Mouse (Mus musculus) common myeloid progenitor, adult 5-6 weeks (primary cell): ENCODE data around the gene AC134908.4. TPM values are rescaled to one million over a fixed set of nuclear protein-coding genes. Genes with fewer than 3 reads are reported as not detected.
"Not testable (repeated sequence)": the region's sequence is repeated elsewhere in the genome, so short reads cannot be mapped to it uniquely, and the experiment has no call there.

ENCODE experiments used
- ATAC-seq: replicated peaks from 2 replicates; pipeline ENCODE4 v1.8.0; 2016; ENCODE audit warnings: low read depth, mild to moderate bottlenecking, moderate TSS enrichment, inconsistent platforms; ENCODE audit not compliant: poor library complexity, severe bottlenecking
- total RNA-seq: library from RNA; stranded (forward); fragments of 200-1000, 187-1606 nt; gene quantifications from 2 replicates; pipeline ENCODE4 v1.2.3, GENCODE M21; 2017

The AC134908.4 gene
- total RNA-seq, 1 experiment from 2014 or later: not detected

- ATAC-seq: no peak
Observed at GRCm38 (mm10) chr17:25744311-25744710, 51.1 kb downstream of the AC134908.4 start.

GRCm38 (mm10) chr17:25743831-25744230, 51.6 kb downstream of the AC134908.4 start:
- ATAC-seq: no peak

- ATAC-seq: not testable (repeated sequence)
Observed at GRCm38 (mm10) chr17:25741471-25741870, 54.0 kb downstream of the AC134908.4 start.

Other genes with a start within 250 kb of the AC134908.4 start
- 0.23 TPM in 1 of 2 replicates, not detected in the other for gene Sox8, start 225.0 kb downstream of the AC134908.4 start, total RNA-seq
- gene Lmf1, start 216.6 kb downstream of the AC134908.4 start, total RNA-seq: 9.0 and 11.7 TPM in 2 replicates
- gene Gng13, start 78.5 kb downstream of the AC134908.4 start, total RNA-seq: not detected in 2 replicates
- 17.0 and 28.5 TPM in 2 replicates for gene Chtf18, start 68.2 kb downstream of the AC134908.4 start, total RNA-seq
- gene Rpusd1, start 68.0 kb downstream of the AC134908.4 start, total RNA-seq: 3.0 and 3.9 TPM in 2 replicates
- not detected in 2 replicates for gene Mslnl, start 59.6 kb downstream of the AC134908.4 start, total RNA-seq
- not detected in 2 replicates for gene Msln, start 41.3 kb downstream of the AC134908.4 start, total RNA-seq
- gene Narfl, start 21.9 kb downstream of the AC134908.4 start, total RNA-seq: 8.7 and 32.7 TPM in 2 replicates
- 13.6 and 28.4 TPM in 2 replicates for gene Haghl, start 10.0 kb downstream of the AC134908.4 start, total RNA-seq
- gene Ccdc78, start 9.1 kb downstream of the AC134908.4 start, total RNA-seq: not detected in 2 replicates
- gene Fam173a, start 2.8 kb downstream of the AC134908.4 start, total RNA-seq: 47.9 and 51.1 TPM in 2 replicates
- 26.7 and 27.8 TPM in 2 replicates for gene Metrn, start 1.5 kb upstream of the AC134908.4 start, total RNA-seq
- 0.18 TPM in 1 of 2 replicates, not detected in the other for gene Fbxl16, start 13.4 kb upstream of the AC134908.4 start, total RNA-seq
- 10.2 and 21.0 TPM in 2 replicates for gene Wdr24, start 28.0 kb upstream of the AC134908.4 start, total RNA-seq
- 15.4 and 21.7 TPM in 2 replicates for gene Jmjd8, start 33.2 kb upstream of the AC134908.4 start, total RNA-seq
- 60.4 and 84.7 TPM in 2 replicates for gene Stub1, start 37.7 kb upstream of the AC134908.4 start, total RNA-seq
- gene Rhbdl1, start 41.6 kb upstream of the AC134908.4 start, total RNA-seq: 0.46 TPM in 1 of 2 replicates, not detected in the other
- gene Gm20683, start 46.1 kb upstream of the AC134908.4 start, total RNA-seq: not detected in 2 replicates
- 23.7 and 29.7 TPM in 2 replicates for gene Rhot2, start 49.2 kb upstream of the AC134908.4 start, total RNA-seq
- 18.6 and 23.8 TPM in 2 replicates for gene Wdr90, start 65.8 kb upstream of the AC134908.4 start, total RNA-seq
- 22.3 and 24.0 TPM in 2 replicates for gene Mcrip2, start 73.1 kb upstream of the AC134908.4 start, total RNA-seq
- gene Mettl26, start 79.4 kb upstream of the AC134908.4 start, total RNA-seq: 13.9 and 15.9 TPM in 2 replicates
- gene Wfikkn1, start 85.2 kb upstream of the AC134908.4 start, total RNA-seq: 0.78 and 1.0 TPM in 2 replicates
- gene Rab40c, start 124.1 kb upstream of the AC134908.4 start, total RNA-seq: 1.0 and 7.0 TPM in 2 replicates
- gene Pigq, start 149.3 kb upstream of the AC134908.4 start, total RNA-seq: 50.4 and 62.4 TPM in 2 replicates
- not detected in 2 replicates for gene Nhlrc4, start 149.3 kb upstream of the AC134908.4 start, total RNA-seq
- gene A930017K11Rik, start 156.9 kb upstream of the AC134908.4 start, total RNA-seq: not detected in 2 replicates
- 4.1 and 4.6 TPM in 2 replicates for gene Capn15, start 190.1 kb upstream of the AC134908.4 start, total RNA-seq